Mouse (Mus musculus): ENCODE data around the gene Ugt1a8. TPM values are rescaled to one million over a fixed set of nuclear protein-coding genes. Genes with fewer than 3 reads are reported as not detected.

Ugt1a8 gene
- polyA plus RNA-seq, 1 experiment from 2014 or later, result not detected

DNA sequence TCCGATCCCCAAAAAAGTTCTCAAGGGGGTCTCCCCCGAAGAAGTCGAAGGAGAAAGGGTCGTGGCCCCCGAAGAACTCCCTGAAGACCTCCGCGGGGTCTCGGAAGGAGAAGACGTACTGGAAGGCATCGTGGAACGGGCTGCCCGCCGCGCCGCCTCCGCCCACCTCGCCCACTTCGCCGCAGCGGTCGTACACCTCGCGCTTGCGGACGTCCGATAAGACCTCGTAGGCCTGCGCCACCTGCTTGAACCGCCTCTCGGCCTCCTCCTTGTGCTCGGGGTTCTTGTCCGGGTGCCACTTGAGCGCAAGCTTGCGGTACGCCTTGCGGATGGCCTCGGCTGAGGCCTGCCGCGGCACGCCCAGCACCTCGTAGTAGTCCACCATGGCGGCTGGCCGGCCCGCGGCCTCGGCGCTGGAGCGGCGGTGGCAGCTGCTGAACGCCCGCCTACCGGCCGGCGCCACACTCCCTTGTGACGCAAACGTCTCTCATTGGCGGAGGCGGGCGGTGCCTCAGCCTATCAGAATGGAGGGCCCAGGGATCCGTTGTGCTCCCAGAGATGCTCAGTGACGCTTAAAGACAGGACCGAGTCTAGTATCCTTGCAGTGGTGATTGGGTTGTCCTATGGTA lies 117.8 kb downstream of the Ugt1a8 start, which contains the start of gene Dnajb3:
Gene Dnajb3 (minus strand): TSS at position 489 of the 629 bp plus-strand sequence.
- 6% methylated on average over 62 of the region's 62 CpGs for WGBS

DNA sequence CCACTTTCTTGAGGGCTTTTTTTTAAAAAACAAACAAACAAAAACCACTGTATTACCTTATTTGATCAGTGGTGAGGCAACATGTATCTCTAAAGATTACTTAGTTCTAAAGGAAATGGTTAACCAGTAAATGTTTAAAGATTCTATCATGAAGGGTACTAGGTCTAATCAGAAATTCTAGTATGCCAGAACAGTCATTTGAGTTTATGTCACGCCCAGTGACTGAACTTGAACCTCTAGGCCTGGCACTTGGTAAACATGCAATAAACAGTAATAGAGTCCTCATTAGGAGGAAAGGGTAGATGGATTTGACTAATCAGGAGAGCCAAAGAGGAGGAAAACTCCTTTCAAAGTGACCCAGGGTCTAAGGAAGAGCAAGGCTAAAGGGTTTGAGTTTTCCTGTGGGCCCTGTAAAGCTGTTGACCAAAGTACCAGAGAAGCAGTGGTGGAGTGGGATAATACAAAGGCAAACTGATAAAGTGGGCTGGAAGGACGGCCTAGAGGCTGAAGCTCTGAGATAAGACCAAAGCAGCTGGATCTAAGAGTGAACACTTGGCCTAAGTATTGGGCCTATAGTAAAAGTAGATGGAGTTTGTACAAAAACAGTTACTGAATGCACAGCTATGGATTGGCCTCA lies 119.3 kb downstream of the Ugt1a8 start:
- ATAC-seq (replicated peaks; ENCODE audit: low FRiP score), result no peak
- H3K27ac ChIP-seq, result no peak overlapping the region
- no peak overlapping the region for H3K9ac ChIP-seq
- peaks cover 7% of the 10 kb centered on the region for H3K9me3 ChIP-seq (replicated peaks)
- peaks cover 12% of the 10 kb centered on the region; the same call in 1 of the 2 replicates for H3K4me1 ChIP-seq
- no peak overlapping the region for H3K4me3 ChIP-seq (replicated peaks)
- 90% methylated on average over 2 of the region's 2 CpGs for whole genome bisulfite sequencing
- H3K36me3 ChIP-seq, result no peaks in the 10 kb centered on the region
- H3K27me3 ChIP-seq, result no peaks in the 10 kb centered on the region
- no peak overlapping the region for H3K4me2 ChIP-seq

More for the DNA sequence above, 117.8 kb downstream of the Ugt1a8 start, which contains the start of gene Dnajb3:
- H3K9ac ChIP-seq, result peak within 1 kb of the TSS; percentile 48
- H3K4me3 ChIP-seq (replicated peaks), result peak within 1 kb of the TSS; percentile 50
- no peaks in the 10 kb centered on the region for H3K36me3 ChIP-seq
- H3K9me3 ChIP-seq (replicated peaks), result no peaks in the 10 kb centered on the region
- H3K4me2 ChIP-seq, result peak within 1 kb of the TSS; percentile 80
- H3K27me3 ChIP-seq, result no peaks in the 10 kb centered on the region
- ATAC-seq (replicated peaks; ENCODE audit: low FRiP score), result peak; percentile 98
- no peak within 1 kb of the TSS for H3K27ac ChIP-seq
- peaks cover 12% of the 10 kb centered on the region; the same call in 1 of the 2 replicates for H3K4me1 ChIP-seq

- H3K4me2 ChIP-seq, result no peak within 1 kb of the TSS
- ATAC-seq (replicated peaks; ENCODE audit: low FRiP score), result peak; percentile 34; the same call in 1 of the 2 replicates
- no peak within 1 kb of the TSS for H3K27ac ChIP-seq
- H3K4me1 ChIP-seq, result no peaks in the 10 kb centered on the region
- H3K9ac ChIP-seq, result no peak within 1 kb of the TSS
- H3K36me3 ChIP-seq, result no peaks in the 10 kb centered on the region
- H3K4me3 ChIP-seq (replicated peaks), result no peak within 1 kb of the TSS
- peaks cover 50% of the 10 kb centered on the region for H3K9me3 ChIP-seq (replicated peaks)
- no peaks in the 10 kb centered on the region for H3K27me3 ChIP-seq
- 69% methylated on average over 8 of the region's 8 CpGs for whole genome bisulfite sequencing
Observed at GRCm38 (mm10) chr1:88211812-88212211, 124.2 kb downstream of the Ugt1a8 start, which contains the start of gene Ugt1a1. Gene Ugt1a1 (plus strand): TSS chr1:88211959.

- H3K9me3 ChIP-seq (replicated peaks), result peaks cover 57% of the 10 kb centered on the region
- H3K27me3 ChIP-seq, result no peaks in the 10 kb centered on the region
- no peak overlapping the region for H3K27ac ChIP-seq
- no peaks in the 10 kb centered on the region for H3K36me3 ChIP-seq
- no peak overlapping the region for H3K9ac ChIP-seq
- H3K4me1 ChIP-seq, result no peaks in the 10 kb centered on the region
- H3K4me2 ChIP-seq, result no peak overlapping the region
- WGBS, result 61% methylated on average over 8 of the region's 8 CpGs
- no peak overlapping the region for H3K4me3 ChIP-seq (replicated peaks)
- peak; percentile 19; the same call in 1 of the 2 replicates for ATAC-seq (replicated peaks; ENCODE audit: low FRiP score)
Observed at GRCm38 (mm10) chr1:88212341-88213045, 124.9 kb downstream of the Ugt1a8 start.

GRCm38 (mm10) chr1:88213061-88213460 lies 125.4 kb downstream of the Ugt1a8 start:
- ATAC-seq (replicated peaks; ENCODE audit: low FRiP score), result no peak
- Histone ChIP-seq H3K36me3 (no peaks in the 10 kb centered on the region), H3K4me2 (no peak overlapping the region), H3K27ac (no peak overlapping the region), H3K4me3 (replicated peaks) (no peak overlapping the region), H3K9ac (no peak overlapping the region), H3K4me1 (no peaks in the 10 kb centered on the region), H3K27me3 (no peaks in the 10 kb centered on the region), H3K9me3 (replicated peaks) (peaks cover 59% of the 10 kb centered on the region)
- 81% methylated on average over 1 of the region's 1 CpGs for WGBS

GRCm38 (mm10) chr1:88213766-88214461 lies 126.3 kb downstream of the Ugt1a8 start:
- Histone ChIP-seq H3K27ac (no peak overlapping the region), H3K36me3 (no peaks in the 10 kb centered on the region), H3K4me2 (no peak overlapping the region), H3K9me3 (replicated peaks) (peaks cover 59% of the 10 kb centered on the region), H3K4me1 (no peaks in the 10 kb centered on the region), H3K4me3 (replicated peaks) (no peak overlapping the region), H3K27me3 (no peaks in the 10 kb centered on the region), H3K9ac (no peak overlapping the region)
- ATAC-seq (replicated peaks; ENCODE audit: low FRiP score), result no peak
- WGBS, result 76% methylated on average over 2 of the region's 2 CpGs

DNA sequence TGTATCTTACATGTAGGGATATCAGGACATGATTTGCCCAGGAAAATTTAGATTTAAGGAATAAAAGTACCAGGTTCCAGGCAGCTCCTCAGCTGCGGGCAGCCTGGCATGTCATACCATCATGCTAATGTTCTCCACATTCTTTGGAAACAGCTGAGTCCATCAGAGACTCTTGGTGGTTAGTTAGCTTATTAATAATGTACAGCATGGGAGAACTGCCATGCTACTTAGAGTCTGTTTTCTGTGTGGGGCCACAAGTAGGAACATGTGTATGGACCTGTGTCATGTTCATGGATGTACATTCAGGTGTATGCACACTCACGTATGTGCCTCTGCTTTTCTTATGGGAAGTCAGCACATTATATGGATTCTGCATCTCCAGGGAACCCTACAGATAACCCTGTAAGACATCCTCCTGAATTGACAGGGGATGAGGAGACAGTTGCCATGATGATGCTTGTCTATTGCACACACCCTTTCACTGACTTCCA lies 126.9 kb downstream of the Ugt1a8 start:
- 79% methylated on average over 2 of the region's 2 CpGs for WGBS
- Histone ChIP-seq H3K4me1 (no peaks in the 10 kb centered on the region), H3K9ac (no peak overlapping the region), H3K4me3 (replicated peaks) (no peak overlapping the region), H3K27me3 (no peaks in the 10 kb centered on the region), H3K4me2 (no peak overlapping the region), H3K9me3 (replicated peaks) (peaks cover 59% of the 10 kb centered on the region), H3K27ac (no peak overlapping the region), H3K36me3 (no peaks in the 10 kb centered on the region)
- no peak for ATAC-seq (replicated peaks; ENCODE audit: low FRiP score)

GRCm38 (mm10) chr1:88215466-88216380 lies 128.1 kb downstream of the Ugt1a8 start:
- no peak overlapping the region for H3K27ac ChIP-seq
- no peak overlapping the region for H3K4me3 ChIP-seq (replicated peaks)
- ATAC-seq (replicated peaks; ENCODE audit: low FRiP score), result 0 out of 2 replicates have a peak, but pooled peaks have one; percentile 2
- H3K4me1 ChIP-seq, result no peaks in the 10 kb centered on the region
- no peaks in the 10 kb centered on the region for H3K27me3 ChIP-seq
- WGBS, result 73% methylated on average over 10 of the region's 10 CpGs
- peaks cover 59% of the 10 kb centered on the region for H3K9me3 ChIP-seq (replicated peaks)
- H3K9ac ChIP-seq, result no peak overlapping the region
- H3K36me3 ChIP-seq, result no peaks in the 10 kb centered on the region
- H3K4me2 ChIP-seq, result no peak overlapping the region

GRCm38 (mm10) chr1:88216551-88216950 lies 128.9 kb downstream of the Ugt1a8 start:
- Histone ChIP-seq H3K4me3 (replicated peaks) (no peak overlapping the region), H3K9ac (no peak overlapping the region), H3K4me1 (no peaks in the 10 kb centered on the region), H3K9me3 (replicated peaks) (peaks cover 56% of the 10 kb centered on the region), H3K27me3 (no peaks in the 10 kb centered on the region), H3K27ac (no peak overlapping the region), H3K36me3 (no peaks in the 10 kb centered on the region), H3K4me2 (no peak overlapping the region)
- ATAC-seq (replicated peaks; ENCODE audit: low FRiP score), result no peak
- WGBS, result 58% methylated on average over 2 of the region's 2 CpGs

DNA sequence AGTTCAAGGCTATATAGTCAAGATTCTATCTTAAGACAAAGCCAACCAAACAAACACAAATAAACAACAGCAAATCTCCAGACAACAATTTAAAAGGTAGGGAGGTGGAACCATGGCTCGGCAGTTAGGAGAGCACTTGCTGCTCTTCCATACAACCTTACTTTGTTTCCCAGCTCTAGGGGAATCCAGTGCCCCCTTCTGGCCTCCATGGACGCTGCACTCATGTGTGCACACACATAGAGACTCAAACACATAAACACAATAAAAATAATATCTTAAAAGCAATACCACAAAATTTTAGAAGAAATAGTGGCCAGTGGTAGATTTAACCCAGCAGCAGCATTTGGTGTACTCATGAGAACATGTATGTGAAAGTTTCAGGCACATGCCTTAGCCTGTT lies 129.5 kb downstream of the Ugt1a8 start:
- H3K36me3 ChIP-seq, result no peaks in the 10 kb centered on the region
- H3K4me1 ChIP-seq, result no peaks in the 10 kb centered on the region
- no peak overlapping the region for H3K9ac ChIP-seq
- peaks cover 50% of the 10 kb centered on the region for H3K9me3 ChIP-seq (replicated peaks)
- H3K27me3 ChIP-seq, result no peaks in the 10 kb centered on the region
- H3K4me3 ChIP-seq (replicated peaks), result no peak overlapping the region
- no peak overlapping the region for H3K27ac ChIP-seq
- no peak overlapping the region for H3K4me2 ChIP-seq
- no peak for ATAC-seq (replicated peaks; ENCODE audit: low FRiP score)
- 64% methylated on average over 2 of the region's 2 CpGs for WGBS

- H3K4me2 ChIP-seq, result no peak overlapping the region
- H3K9me3 ChIP-seq (replicated peaks), result peaks cover 46% of the 10 kb centered on the region
- H3K4me3 ChIP-seq (replicated peaks), result no peak overlapping the region
- 39% methylated on average over 3 of the region's 3 CpGs for WGBS
- no peaks in the 10 kb centered on the region for H3K4me1 ChIP-seq
- no peaks in the 10 kb centered on the region for H3K36me3 ChIP-seq
- H3K9ac ChIP-seq, result no peak overlapping the region
- no peak for ATAC-seq (replicated peaks; ENCODE audit: low FRiP score)
- no peak overlapping the region for H3K27ac ChIP-seq
- H3K27me3 ChIP-seq, result no peaks in the 10 kb centered on the region
Observed at GRCm38 (mm10) chr1:88217576-88217975, 130.0 kb downstream of the Ugt1a8 start.

Data from kidney, embryonic 15.5 days (tissue).